Mouse (Mus musculus) megakaryocyte, embryonic 14.5 days (primary cell): ENCODE data around the gene Slc26a3.

Experiments used
- FLI1 ChIP-seq: IDR thresholded peaks from 2 replicates; pipeline ENCODE4 v1.6.1; 2012; ENCODE audit warnings: low read length, inconsistent platforms, mixed read lengths
- GATA1 ChIP-seq: IDR thresholded peaks from 3 replicates; pipeline ENCODE4 v1.6.1; 2012; ENCODE audit warnings: mixed read lengths, low read length, inconsistent platforms, borderline replicate concordance

DNA sequence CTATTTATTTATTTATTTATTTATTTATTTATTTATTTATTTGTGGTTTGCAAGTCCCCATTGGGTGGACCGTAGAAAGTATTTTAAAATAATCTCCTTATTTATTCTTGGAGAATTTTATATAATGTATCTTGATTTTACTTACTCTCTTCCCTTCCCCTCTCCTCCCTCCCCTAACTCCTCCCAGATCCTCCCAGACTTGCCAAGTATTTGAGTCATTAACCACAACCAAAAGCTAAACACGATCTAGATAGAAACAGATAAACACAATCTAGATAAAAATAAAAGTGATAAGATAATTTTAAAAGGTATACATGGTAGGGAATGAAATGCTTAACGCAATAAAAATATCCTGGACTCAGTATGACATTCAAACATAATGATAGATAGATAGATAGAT, 58.7 kb downstream of the Slc26a3 start:
- no peak for TF ChIP-seq GATA1
- no peak for TF ChIP-seq FLI1
